Mouse (Mus musculus) brown adipose tissue, adult 24 weeks (tissue): ENCODE results near the gene Erbb4. TPM values are rescaled to one million over a fixed set of nuclear protein-coding genes. Genes with fewer than 3 reads are reported as not detected.

ENCODE experiments used
- H3K27ac ChIP-seq: fragments of 200-500 bp; replicated peaks from 2 replicates; pipeline ENCODE4 v1.5.1; 2012; ENCODE audit warnings: low read depth, mild to moderate bottlenecking, low read length
- H3K4me1 ChIP-seq: fragments of 200-500 bp; 2 replicates; pipeline ENCODE4 v1.6.1; 2012; ENCODE audit warnings: low read length, mixed read lengths; ENCODE audit not compliant: control insufficient read depth, insufficient read depth, insufficient read length
- H3K4me3 ChIP-seq: fragments of 200-500 bp; 2 replicates; pipeline ENCODE4 v1.5.1; 2012; ENCODE audit warnings: low read depth, mild to moderate bottlenecking, low read length, moderate library complexity; ENCODE audit not compliant: insufficient read depth
- polyA plus RNA-seq: library from polyadenylated mRNA; stranded (reverse); fragments of >200 nt; gene quantifications from 2 replicates; pipeline ENCODE4 v1.2.4, GENCODE M21; 2012; ENCODE audit not compliant: missing spikeins, insufficient read depth, insufficient read length

The Erbb4 gene
- polyA plus RNA-seq, 1 experiment: 2.6 TPM

- Histone ChIP-seq H3K4me3 (no peak overlapping the region), H3K27ac (no peak overlapping the region), H3K4me1 (no peaks in the 10 kb centered on the region)
Measured at GRCm38 (mm10) chr1:68284443-68284842, 823.4 kb downstream of the Erbb4 start.

GRCm38 (mm10) chr1:68275819-68276218 is 832.0 kb downstream of the Erbb4 start:
- Histone ChIP-seq H3K27ac (no peak overlapping the region), H3K4me1 (no peaks in the 10 kb centered on the region), H3K4me3 (no peak overlapping the region)

DNA sequence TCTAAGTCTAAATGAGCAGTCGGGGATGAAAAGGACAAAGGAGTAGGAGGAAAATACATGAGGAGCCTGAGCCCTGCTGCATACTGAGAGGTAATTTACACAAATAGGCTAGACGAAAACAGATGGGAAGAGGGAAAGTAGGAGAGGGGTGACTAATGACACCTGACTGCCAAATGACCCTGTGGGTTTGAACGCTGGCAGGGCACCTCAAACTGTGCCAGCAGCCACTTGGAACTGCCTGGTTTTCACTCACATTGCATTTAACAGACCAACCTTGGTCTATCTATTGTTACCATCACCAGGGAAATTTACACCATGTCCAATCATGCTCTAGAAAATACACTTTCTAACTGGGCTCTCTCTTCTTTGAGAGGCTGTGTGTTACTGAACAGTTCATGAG is 929.3 kb downstream of the Erbb4 start:
- H3K27ac ChIP-seq: no peak overlapping the region
- no peak overlapping the region for H3K4me3 ChIP-seq
- H3K4me1 ChIP-seq: no peaks in the 10 kb centered on the region

- Histone ChIP-seq H3K4me1 (no peaks in the 10 kb centered on the region), H3K27ac (no peak overlapping the region), H3K4me3 (no peak overlapping the region)
Measured at GRCm38 (mm10) chr1:68155253-68155652, 952.6 kb downstream of the Erbb4 start.

DNA sequence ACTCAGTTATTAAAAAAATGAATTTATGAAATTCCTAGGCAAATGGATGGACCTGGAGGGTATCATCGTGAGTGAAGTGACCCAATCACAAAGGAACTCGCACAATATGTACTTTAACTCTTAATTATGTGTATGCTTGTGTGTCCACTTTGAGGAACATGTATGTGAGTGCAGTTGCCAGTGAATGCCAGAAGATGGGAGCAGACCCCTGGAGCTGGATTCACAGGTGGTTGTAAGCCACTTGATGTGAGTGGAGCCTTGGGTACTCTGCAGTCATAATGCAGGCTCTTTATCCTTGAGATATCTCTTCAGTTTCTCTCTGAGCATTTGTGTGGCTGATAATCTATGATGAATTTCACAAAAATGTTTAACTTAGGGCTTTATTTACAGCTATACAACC is 957.3 kb downstream of the Erbb4 start:
- Histone ChIP-seq H3K27ac (no peak overlapping the region), H3K4me3 (no peak overlapping the region)

GRCm38 (mm10) chr1:68142562-68143350 is 965.1 kb downstream of the Erbb4 start:
- no peak overlapping the region for H3K4me3 ChIP-seq
- H3K27ac ChIP-seq: no peak overlapping the region
- H3K4me1 ChIP-seq: no peaks in the 10 kb centered on the region

More for the DNA sequence above, 957.3 kb downstream of the Erbb4 start:
- H3K4me1 ChIP-seq: no peaks in the 10 kb centered on the region

DNA sequence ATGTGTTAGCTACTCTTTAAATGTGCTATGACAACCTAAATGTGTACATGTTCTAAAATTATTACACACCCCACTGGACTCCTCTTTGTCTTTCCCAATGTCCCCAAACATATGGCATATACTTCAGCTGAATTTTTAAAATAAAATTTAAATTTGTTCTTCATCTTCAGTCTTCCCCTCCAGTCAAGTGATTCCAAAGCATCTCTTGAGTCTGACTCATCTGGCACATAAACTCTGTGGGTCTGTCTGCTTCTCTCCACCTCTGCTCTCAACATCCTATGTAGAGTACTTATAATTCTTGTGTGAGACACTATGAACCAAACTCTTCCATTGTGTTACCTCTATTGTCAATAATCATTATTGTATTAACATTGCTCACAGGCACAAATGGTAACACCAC is 972.9 kb downstream of the Erbb4 start:
- Histone ChIP-seq H3K4me3 (no peak overlapping the region), H3K27ac (no peak overlapping the region), H3K4me1 (no peaks in the 10 kb centered on the region)

GRCm38 (mm10) chr1:68134450-68134849 is 973.4 kb downstream of the Erbb4 start:
- Histone ChIP-seq H3K4me3 (no peak overlapping the region), H3K27ac (no peak overlapping the region)

DNA sequence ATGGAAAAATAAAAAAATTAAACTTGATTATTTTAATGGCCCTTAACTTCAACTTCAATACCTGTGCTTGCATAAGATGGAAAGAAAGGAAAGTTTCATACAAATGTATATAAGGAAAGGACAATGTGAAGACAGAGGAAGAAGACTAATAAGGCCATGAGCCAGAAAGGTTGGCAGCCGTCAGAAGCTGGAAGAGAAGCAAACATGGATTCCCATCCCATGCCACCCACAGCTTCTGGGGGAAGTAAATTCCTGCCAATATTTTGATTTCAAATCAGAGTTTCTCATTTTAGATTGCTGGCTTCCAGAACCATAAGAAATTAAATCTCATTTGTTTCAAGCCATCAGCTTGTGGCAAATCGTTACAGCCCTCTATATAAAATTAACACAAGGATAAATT is 984.3 kb downstream of the Erbb4 start:
- Histone ChIP-seq H3K27ac (no peak overlapping the region), H3K4me3 (no peak overlapping the region), H3K4me1 (no peaks in the 10 kb centered on the region)

More at GRCm38 (mm10) chr1:68134450-68134849, 973.4 kb downstream of the Erbb4 start:
- no peaks in the 10 kb centered on the region for H3K4me1 ChIP-seq

GRCm38 (mm10) chr1:68120364-68120763 is 987.5 kb downstream of the Erbb4 start:
- H3K4me1 ChIP-seq: no peaks in the 10 kb centered on the region
- H3K27ac ChIP-seq: no peak overlapping the region
- H3K4me3 ChIP-seq: no peak overlapping the region

- Histone ChIP-seq H3K27ac (no peak overlapping the region), H3K4me3 (no peak overlapping the region), H3K4me1 (no peaks in the 10 kb centered on the region)
Measured at GRCm38 (mm10) chr1:68115721-68116120, 992.1 kb downstream of the Erbb4 start.

DNA sequence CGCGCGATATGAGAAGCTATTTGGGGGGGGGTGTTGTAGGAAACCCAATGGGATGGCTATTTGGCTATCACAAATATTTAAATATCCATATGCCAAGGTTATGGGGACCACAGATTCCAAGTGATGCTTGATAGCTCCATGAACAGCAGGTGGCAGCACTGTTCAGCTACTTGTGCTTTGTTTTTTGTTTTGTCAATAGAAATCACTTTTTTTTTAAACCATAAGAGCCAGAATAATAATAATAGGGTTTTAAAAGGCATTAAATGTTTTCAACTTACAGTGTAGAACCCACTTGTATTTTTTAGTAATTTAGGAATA is 1001.4 kb downstream of the Erbb4 start:
- Histone ChIP-seq H3K27ac (no peak overlapping the region), H3K4me3 (no peak overlapping the region), H3K4me1 (no peaks in the 10 kb centered on the region)

GRCm38 (mm10) chr1:68105834-68106542 is 1001.9 kb downstream of the Erbb4 start:
- Histone ChIP-seq H3K4me1 (no peaks in the 10 kb centered on the region), H3K4me3 (no peak overlapping the region), H3K27ac (no peak overlapping the region)

DNA sequence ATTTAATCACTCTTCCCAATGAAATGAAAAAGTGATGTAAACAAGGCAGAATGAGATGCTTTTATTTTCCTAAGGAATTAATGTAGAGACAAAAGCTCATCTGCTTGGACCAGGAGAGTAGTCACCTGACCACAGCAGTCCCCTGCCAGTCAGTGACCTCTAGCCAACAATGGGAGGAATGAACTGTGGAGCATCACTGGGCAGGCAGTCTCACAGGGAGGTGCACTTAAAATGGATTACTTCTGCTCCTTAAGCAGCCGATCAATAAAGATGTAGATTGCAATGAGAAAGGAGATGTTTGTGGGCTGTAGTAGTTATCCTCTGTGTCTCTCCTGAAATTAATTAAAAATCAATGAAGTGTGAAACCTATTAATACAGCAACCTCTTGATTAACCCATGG is 1018.2 kb downstream of the Erbb4 start:
- no peak overlapping the region for H3K27ac ChIP-seq
- no peak overlapping the region for H3K4me3 ChIP-seq
- no peaks in the 10 kb centered on the region for H3K4me1 ChIP-seq

- Histone ChIP-seq H3K4me3 (no peak overlapping the region), H3K4me1 (no peaks in the 10 kb centered on the region), H3K27ac (no peak overlapping the region)
Measured at GRCm38 (mm10) chr1:68056494-68056893, 1051.4 kb downstream of the Erbb4 start.

- no peaks in the 10 kb centered on the region for H3K4me1 ChIP-seq
- H3K27ac ChIP-seq: no peak overlapping the region
- H3K4me3 ChIP-seq: no peak overlapping the region
Measured at GRCm38 (mm10) chr1:68054715-68055114, 1053.1 kb downstream of the Erbb4 start.
